Mouse (Mus musculus): ENCODE measurements around the gene Decr2. TPM values are rescaled to one million over a fixed set of nuclear protein-coding genes. Genes with fewer than 3 reads are reported as not detected.

Decr2 gene
- polyA plus RNA-seq, 1 experiment from 2014 or later, result 40.6 TPM

- Histone ChIP-seq H3K27ac (replicated peaks) (no peak overlapping the region), H3K4me3 (no peak overlapping the region), H3K9me3 (no peaks in the 10 kb centered on the region), H3K9ac (no peak overlapping the region), H3K4me1 (replicated peaks) (peaks cover 6% of the 10 kb centered on the region), H3K27me3 (0 out of 2 replicates have a peak, but pooled peaks cover 3% of the 10 kb centered on the region), H3K36me3 (no peaks in the 10 kb centered on the region), H3K4me2 (no peak overlapping the region)
- no peak for ATAC-seq (ENCODE audit: low FRiP score, low read depth)
- 73% methylated on average over 3 of the region's 3 CpGs for WGBS
Measured at GRCm38 (mm10) chr17:26075246-26075645, 14.9 kb downstream of the Decr2 start.

- peak overlapping the region; percentile 79 for H3K4me3 ChIP-seq
- no peaks in the 10 kb centered on the region for H3K9me3 ChIP-seq
- H3K36me3 ChIP-seq, result no peaks in the 10 kb centered on the region
- H3K9ac ChIP-seq, result peak overlapping the region; percentile 94; the same call in 1 of the 2 replicates
- 0 out of 2 replicates have a peak, but pooled peaks cover 3% of the 10 kb centered on the region for H3K27me3 ChIP-seq
- H3K4me2 ChIP-seq, result peak overlapping the region; percentile 97
- H3K4me1 ChIP-seq (replicated peaks), result peaks cover 40% of the 10 kb centered on the region
- 39% methylated on average over 6 of the region's 6 CpGs for WGBS
- ATAC-seq (ENCODE audit: low FRiP score, low read depth), result no peak
- no peak overlapping the region for H3K27ac ChIP-seq (replicated peaks)
Measured at GRCm38 (mm10) chr17:26070136-26070535, 20.0 kb downstream of the Decr2 start.

- Histone ChIP-seq H3K4me3 (peak within 1 kb of the TSS; percentile 79), H3K4me2 (peak within 1 kb of the TSS; percentile 97), H3K4me1 (replicated peaks) (peaks cover 50% of the 10 kb centered on the region), H3K36me3 (no peaks in the 10 kb centered on the region), H3K9ac (peak within 1 kb of the TSS; percentile 94), H3K27ac (replicated peaks) (peak within 1 kb of the TSS; percentile 96), H3K27me3 (0 out of 2 replicates have a peak, but pooled peaks cover 3% of the 10 kb centered on the region), H3K9me3 (no peaks in the 10 kb centered on the region)
- WGBS, result under 1% methylated on average over 93 of the region's 94 CpGs
- ATAC-seq (ENCODE audit: low FRiP score, low read depth), result peak; percentile 94
Measured at GRCm38 (mm10) chr17:26068831-26069739, 21.1 kb downstream of the Decr2 start, which contains the start of gene Rab11fip3. Gene Rab11fip3, minus strand, starts transcription at chr17:26069555.

- under 1% methylated on average over 44 of the region's 44 CpGs for WGBS
- H3K27ac ChIP-seq (replicated peaks), result peak overlapping the region; percentile 96
- 0 out of 2 replicates have a peak, but pooled peaks cover 4% of the 10 kb centered on the region for H3K36me3 ChIP-seq
- peak; percentile 12; the same call in 1 of the 2 replicates for ATAC-seq (ENCODE audit: low FRiP score, low read depth)
- peak overlapping the region; percentile 97 for H3K4me2 ChIP-seq
- H3K4me1 ChIP-seq (replicated peaks), result peaks cover 59% of the 10 kb centered on the region
- 0 out of 2 replicates have a peak, but pooled peaks cover 3% of the 10 kb centered on the region for H3K27me3 ChIP-seq
- peak overlapping the region; percentile 79 for H3K4me3 ChIP-seq
- H3K9me3 ChIP-seq, result no peaks in the 10 kb centered on the region
- H3K9ac ChIP-seq, result peak overlapping the region; percentile 94
Measured at GRCm38 (mm10) chr17:26068024-26068830, 21.9 kb downstream of the Decr2 start.

- Histone ChIP-seq H3K4me2 (peak overlapping the region; percentile 97), H3K4me3 (peak overlapping the region; percentile 79), H3K9me3 (no peaks in the 10 kb centered on the region), H3K36me3 (0 out of 2 replicates have a peak, but pooled peaks cover 4% of the 10 kb centered on the region), H3K4me1 (replicated peaks) (peaks cover 74% of the 10 kb centered on the region), H3K9ac (0 out of 2 replicates have a peak overlapping the region, but pooled peaks have one; percentile 94), H3K27ac (replicated peaks) (no peak overlapping the region), H3K27me3 (0 out of 2 replicates have a peak, but pooled peaks cover 3% of the 10 kb centered on the region)
- ATAC-seq (ENCODE audit: low FRiP score, low read depth), result no peak
- WGBS, result 87% methylated on average over 7 of the region's 7 CpGs
Measured at GRCm38 (mm10) chr17:26066488-26067020, 23.6 kb downstream of the Decr2 start.

DNA sequence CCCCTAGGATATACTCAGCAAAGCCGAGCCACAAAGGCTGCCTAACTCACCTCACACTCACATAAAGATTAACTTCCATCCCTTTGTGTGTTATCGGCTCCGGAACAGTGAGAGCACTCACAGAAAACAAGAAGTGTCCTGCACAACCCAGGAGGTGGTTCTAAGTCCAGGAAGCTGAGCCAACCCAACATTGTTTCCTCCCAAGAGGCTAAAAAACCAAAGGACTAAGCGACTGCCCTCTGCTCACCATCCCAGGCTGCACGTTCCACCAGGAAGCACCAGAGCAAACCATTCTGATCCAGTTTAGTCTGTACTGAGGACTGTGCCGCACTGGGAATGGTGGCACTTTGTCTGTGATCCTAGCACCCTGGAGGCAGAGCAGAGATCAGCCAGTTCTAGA, 25.2 kb downstream of the Decr2 start:
- no peaks in the 10 kb centered on the region for H3K27me3 ChIP-seq
- peak overlapping the region; percentile 1; the same call in 1 of the 2 replicates for H3K4me3 ChIP-seq
- H3K36me3 ChIP-seq, result 0 out of 2 replicates have a peak, but pooled peaks cover 4% of the 10 kb centered on the region
- whole genome bisulfite sequencing, result 53% methylated on average over 6 of the region's 6 CpGs
- H3K27ac ChIP-seq (replicated peaks), result no peak overlapping the region
- peak overlapping the region; percentile 97 for H3K4me2 ChIP-seq
- no peak for ATAC-seq (ENCODE audit: low FRiP score, low read depth)
- H3K9ac ChIP-seq, result peak overlapping the region; percentile 5; the same call in 1 of the 2 replicates
- H3K4me1 ChIP-seq (replicated peaks), result peaks cover 82% of the 10 kb centered on the region
- no peaks in the 10 kb centered on the region for H3K9me3 ChIP-seq

GRCm38 (mm10) chr17:26057787-26058567, 32.2 kb downstream of the Decr2 start:
- H3K27me3 ChIP-seq, result no peaks in the 10 kb centered on the region
- no peak overlapping the region for H3K4me3 ChIP-seq
- WGBS, result 90% methylated on average over 9 of the region's 9 CpGs
- no peak overlapping the region for H3K9ac ChIP-seq
- H3K4me2 ChIP-seq, result no peak overlapping the region
- H3K36me3 ChIP-seq, result 0 out of 2 replicates have a peak, but pooled peaks cover 15% of the 10 kb centered on the region
- peaks cover 33% of the 10 kb centered on the region for H3K4me1 ChIP-seq (replicated peaks)
- no peak for ATAC-seq (ENCODE audit: low FRiP score, low read depth)
- H3K9me3 ChIP-seq, result no peaks in the 10 kb centered on the region
- H3K27ac ChIP-seq (replicated peaks), result no peak overlapping the region

- H3K36me3 ChIP-seq, result 0 out of 2 replicates have a peak, but pooled peaks cover 15% of the 10 kb centered on the region
- WGBS, result 94% methylated on average over 8 of the region's 8 CpGs
- H3K4me1 ChIP-seq (replicated peaks), result peaks cover 26% of the 10 kb centered on the region
- no peak overlapping the region for H3K4me2 ChIP-seq
- no peak overlapping the region for H3K9ac ChIP-seq
- ATAC-seq (ENCODE audit: low FRiP score, low read depth), result no peak
- H3K27ac ChIP-seq (replicated peaks), result no peak overlapping the region
- no peaks in the 10 kb centered on the region for H3K9me3 ChIP-seq
- no peaks in the 10 kb centered on the region for H3K27me3 ChIP-seq
- no peak overlapping the region for H3K4me3 ChIP-seq
Measured at GRCm38 (mm10) chr17:26057278-26057677, 32.9 kb downstream of the Decr2 start.

DNA sequence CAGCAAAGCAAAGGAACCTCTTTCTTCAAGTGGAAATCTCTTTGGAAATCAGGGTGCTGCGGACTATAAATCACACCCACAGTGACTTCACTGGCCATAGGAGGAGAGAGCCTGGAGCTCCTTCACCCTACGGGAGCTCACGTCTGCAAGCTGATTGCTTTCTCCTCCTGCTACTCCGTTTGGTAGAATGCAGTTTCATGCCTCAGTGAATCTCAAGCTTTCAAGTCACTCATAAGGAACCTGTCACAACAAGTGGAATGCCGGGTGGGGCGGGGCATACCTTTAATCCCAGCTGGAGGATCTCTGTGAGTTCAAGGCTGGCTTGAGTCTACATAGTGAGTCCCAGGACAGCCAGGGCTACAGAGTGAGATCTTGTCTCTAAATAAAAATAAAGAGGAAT, 35.0 kb downstream of the Decr2 start:
- Histone ChIP-seq H3K36me3 (0 out of 2 replicates have a peak, but pooled peaks cover 15% of the 10 kb centered on the region), H3K4me3 (no peak overlapping the region), H3K4me1 (replicated peaks) (peaks cover 10% of the 10 kb centered on the region; the same call in 1 of the 2 replicates), H3K4me2 (no peak overlapping the region), H3K27ac (replicated peaks) (no peak overlapping the region), H3K9me3 (no peaks in the 10 kb centered on the region), H3K9ac (no peak overlapping the region), H3K27me3 (no peaks in the 10 kb centered on the region)
- WGBS, result 54% methylated on average over 6 of the region's 6 CpGs
- no peak for ATAC-seq (ENCODE audit: low FRiP score, low read depth)

DNA sequence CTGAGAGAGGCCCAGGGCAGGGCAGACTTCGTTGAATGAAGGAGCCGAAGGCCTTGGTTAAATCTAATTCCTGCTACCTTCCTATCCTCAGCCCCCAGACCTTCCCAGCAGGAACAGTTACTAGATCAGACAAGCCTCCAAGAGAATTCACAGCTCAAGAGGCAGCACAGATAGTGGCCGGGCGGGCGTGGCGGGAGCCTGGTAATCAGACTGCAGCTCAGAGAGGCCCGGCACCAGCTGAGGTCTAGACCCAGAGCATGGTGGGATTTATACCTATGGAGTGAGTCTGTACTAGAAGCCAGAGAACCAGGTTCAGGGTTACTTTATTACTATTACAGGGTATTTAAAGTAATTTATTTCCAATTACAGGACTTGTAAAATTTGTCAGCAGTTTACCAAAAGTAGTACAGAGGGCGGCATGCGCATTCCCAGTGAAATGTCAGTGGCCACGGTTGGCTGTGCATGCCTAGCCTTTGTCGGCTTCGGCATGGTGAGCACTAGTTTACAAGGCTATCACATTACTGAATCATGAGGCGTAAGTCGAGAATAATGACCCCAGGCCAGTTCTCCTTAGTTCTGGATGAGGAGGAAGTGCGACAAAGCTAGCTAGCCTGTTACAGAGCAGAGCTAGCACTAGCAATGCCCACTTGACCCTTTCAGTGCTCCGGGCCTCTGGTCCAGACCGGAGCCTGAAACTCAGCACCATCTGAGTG, 35.8 kb downstream of the Decr2 start:
- Histone ChIP-seq H3K4me3 (no peak overlapping the region), H3K36me3 (0 out of 2 replicates have a peak, but pooled peaks cover 13% of the 10 kb centered on the region), H3K27ac (replicated peaks) (no peak overlapping the region), H3K9ac (no peak overlapping the region), H3K27me3 (no peaks in the 10 kb centered on the region), H3K9me3 (no peaks in the 10 kb centered on the region), H3K4me2 (no peak overlapping the region), H3K4me1 (replicated peaks) (0 out of 2 replicates have a peak, but pooled peaks cover 8% of the 10 kb centered on the region)
- WGBS, result 77% methylated on average over 17 of the region's 17 CpGs
- ATAC-seq (ENCODE audit: low FRiP score, low read depth), result no peak
